Mouse (Mus musculus): ENCODE results near the gene Shd. TPM values are rescaled to one million over a fixed set of nuclear protein-coding genes. Genes with fewer than 3 reads are reported as not detected.

Gene Shd
- polyA plus RNA-seq, 1 experiment = 1.6 TPM

DNA sequence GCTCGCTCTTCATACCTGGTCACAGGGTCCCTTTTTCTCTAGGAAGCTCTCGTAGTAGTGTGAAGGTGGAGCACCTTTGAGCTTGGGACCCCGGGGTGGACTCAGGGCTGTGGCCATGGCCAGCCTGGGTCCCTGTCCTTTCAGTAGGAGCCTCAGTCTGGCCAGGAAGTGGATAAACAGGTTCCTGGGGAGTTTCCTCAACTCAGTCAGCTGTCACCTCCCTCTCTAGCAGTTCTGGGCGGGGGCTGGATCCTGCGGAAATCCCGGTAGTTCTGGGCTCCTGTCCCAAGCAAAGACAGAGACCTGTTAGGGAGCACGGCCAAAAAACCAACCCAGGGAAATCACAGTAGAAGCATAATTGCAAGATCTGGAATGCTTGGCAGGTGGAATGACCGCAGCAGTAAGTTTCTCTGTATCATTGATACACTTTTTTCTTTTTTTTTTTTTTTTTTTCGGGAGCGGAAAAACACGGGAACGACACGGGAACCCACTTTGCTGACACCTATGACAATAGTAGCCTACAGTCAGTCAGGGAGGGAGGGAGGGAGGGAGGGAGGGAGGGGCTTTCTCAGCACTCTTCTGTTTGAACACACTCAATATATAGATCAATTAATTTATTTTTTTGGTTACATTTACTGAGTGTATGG lies 35.3 kb downstream of the Shd start, which contains the start of the genes Stap2 and Mpnd:
Stap2 (minus strand) TSS at position 170 of the 647 bp plus-strand sequence.
Mpnd (plus strand) TSS at position 297 of the 647 bp plus-strand sequence.
- DNase-seq = peak; percentile 64
- WGBS = 16% methylated on average over 13 of the region's 13 CpGs
- H3K4me3 ChIP-seq (replicated peaks; ENCODE audit: extremely low read depth, low read depth, low read length) = peak within 1 kb of the TSS; percentile 72
- no peak for TF ChIP-seq CTCF (IDR thresholded peaks at IDR 0.05; ENCODE audit: insufficient read depth, low read length)
- TF ChIP-seq POLR2A (IDR thresholded peaks at IDR 0.05; ENCODE audit: borderline replicate concordance, extremely low read depth, low read depth, low read length) = peak; percentile 51; the same call in 1 of the 2 replicates
- H3K4me1 ChIP-seq (ENCODE audit: control insufficient read depth, insufficient read depth, low read length) = peaks cover 7% of the 10 kb centered on the region

- WGBS = 65% methylated on average over 10 of the region's 10 CpGs
- TF ChIP-seq POLR2A (IDR thresholded peaks at IDR 0.05; ENCODE audit: borderline replicate concordance, extremely low read depth, low read depth, low read length) = no peak
- TF ChIP-seq CTCF (IDR thresholded peaks at IDR 0.05; ENCODE audit: insufficient read depth, low read length) = no peak
- H3K4me1 ChIP-seq (ENCODE audit: control insufficient read depth, insufficient read depth, low read length) = peaks cover 11% of the 10 kb centered on the region
- DNase-seq = no peak
- no peak overlapping the region for H3K4me3 ChIP-seq (replicated peaks; ENCODE audit: extremely low read depth, low read depth, low read length)
Observed at GRCm38 (mm10) chr17:56006956-56007355, 36.7 kb downstream of the Shd start.

DNA sequence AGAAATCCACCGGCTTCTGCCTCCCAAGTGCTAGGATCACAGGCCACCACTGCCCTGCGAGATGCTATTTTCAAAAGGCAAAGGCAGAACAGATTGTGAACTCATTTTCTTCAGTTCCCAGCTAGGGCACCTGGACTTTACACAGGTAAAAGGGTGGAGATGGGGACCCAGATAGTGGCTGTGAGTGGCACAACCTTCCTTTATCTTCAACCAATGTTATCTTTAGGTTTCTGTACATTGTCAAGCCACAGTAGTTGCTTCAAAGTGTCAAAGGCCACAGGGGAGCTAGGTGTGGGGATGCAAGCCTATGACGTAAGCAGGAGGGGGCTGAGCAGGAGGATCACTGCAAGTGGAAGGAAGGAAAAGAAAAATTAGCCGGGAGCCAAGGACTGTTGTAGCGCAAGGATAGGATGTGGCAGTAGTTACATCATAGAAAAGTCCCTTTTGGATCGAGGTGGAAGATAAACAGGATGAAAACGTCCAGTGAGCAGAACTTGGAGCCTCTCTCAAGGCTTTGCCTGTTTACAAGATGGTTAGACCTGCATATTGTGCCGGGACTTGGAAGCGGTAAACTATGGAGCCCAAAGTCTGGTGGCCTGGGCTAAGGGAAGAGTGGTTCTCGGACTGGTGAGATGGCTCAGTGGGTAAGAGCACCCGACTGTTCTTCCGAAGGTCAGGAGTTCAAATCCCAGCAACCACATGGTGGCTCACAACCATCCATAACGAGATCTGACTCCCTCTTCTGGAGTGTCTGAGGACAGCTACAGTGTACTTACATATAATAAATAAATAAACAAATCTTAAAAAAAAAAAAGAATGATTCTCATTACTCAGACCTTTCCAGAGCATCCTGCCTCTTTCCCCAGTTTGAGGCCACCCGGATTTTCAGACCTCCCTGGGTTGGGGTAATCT lies 37.4 kb downstream of the Shd start:
- no peak for DNase-seq
- 16% methylated on average over 14 of the region's 14 CpGs for whole genome bisulfite sequencing
- peak overlapping the region; percentile 10 for H3K4me3 ChIP-seq (replicated peaks; ENCODE audit: extremely low read depth, low read depth, low read length)
- no peak for TF ChIP-seq POLR2A (IDR thresholded peaks at IDR 0.05; ENCODE audit: borderline replicate concordance, extremely low read depth, low read depth, low read length)
- TF ChIP-seq CTCF (IDR thresholded peaks at IDR 0.05; ENCODE audit: insufficient read depth, low read length) = no peak
- H3K4me1 ChIP-seq (ENCODE audit: control insufficient read depth, insufficient read depth, low read length) = peaks cover 11% of the 10 kb centered on the region

DNA sequence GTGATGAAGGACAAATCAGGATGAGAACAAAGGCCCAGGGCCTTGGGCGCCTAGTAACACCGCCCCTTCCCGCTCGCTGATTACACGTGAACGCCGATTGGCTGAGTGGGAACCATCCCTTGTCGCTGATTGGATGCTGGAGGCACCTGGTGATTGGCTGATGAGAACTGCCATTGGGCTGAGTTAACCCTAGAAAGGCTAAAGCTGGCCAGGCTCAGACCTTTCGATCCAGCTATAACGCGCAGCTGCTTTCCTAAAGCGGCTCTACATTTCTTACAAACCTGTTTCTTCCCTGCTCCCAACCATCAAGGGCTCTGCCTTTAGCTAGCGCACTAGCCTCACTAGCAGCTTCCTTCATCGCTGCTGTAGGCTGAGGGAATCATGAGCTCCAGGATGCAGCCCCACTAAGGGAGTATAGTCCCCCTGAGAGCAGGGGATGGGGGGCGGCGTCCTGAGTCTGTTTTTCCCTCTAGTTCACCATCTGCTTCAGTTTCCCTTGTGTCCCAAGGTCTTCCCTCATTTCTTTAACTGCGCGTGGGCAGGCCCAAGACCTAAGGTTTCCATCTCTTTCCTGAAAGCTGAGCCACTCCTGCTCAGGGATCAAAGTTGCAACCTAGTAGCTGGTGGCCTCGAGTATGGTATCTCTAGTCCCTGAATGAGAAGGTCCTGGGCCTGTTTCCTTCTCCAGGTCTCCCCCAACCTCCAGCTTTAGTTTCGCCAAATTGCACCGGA lies 38.3 kb downstream of the Shd start:
- under 1% methylated on average over 21 of the region's 21 CpGs for WGBS
- Histone ChIP-seq H3K4me1 (ENCODE audit: control insufficient read depth, insufficient read depth, low read length) (peaks cover 11% of the 10 kb centered on the region), H3K4me3 (replicated peaks; ENCODE audit: extremely low read depth, low read depth, low read length) (peak overlapping the region; percentile 82)

DNA sequence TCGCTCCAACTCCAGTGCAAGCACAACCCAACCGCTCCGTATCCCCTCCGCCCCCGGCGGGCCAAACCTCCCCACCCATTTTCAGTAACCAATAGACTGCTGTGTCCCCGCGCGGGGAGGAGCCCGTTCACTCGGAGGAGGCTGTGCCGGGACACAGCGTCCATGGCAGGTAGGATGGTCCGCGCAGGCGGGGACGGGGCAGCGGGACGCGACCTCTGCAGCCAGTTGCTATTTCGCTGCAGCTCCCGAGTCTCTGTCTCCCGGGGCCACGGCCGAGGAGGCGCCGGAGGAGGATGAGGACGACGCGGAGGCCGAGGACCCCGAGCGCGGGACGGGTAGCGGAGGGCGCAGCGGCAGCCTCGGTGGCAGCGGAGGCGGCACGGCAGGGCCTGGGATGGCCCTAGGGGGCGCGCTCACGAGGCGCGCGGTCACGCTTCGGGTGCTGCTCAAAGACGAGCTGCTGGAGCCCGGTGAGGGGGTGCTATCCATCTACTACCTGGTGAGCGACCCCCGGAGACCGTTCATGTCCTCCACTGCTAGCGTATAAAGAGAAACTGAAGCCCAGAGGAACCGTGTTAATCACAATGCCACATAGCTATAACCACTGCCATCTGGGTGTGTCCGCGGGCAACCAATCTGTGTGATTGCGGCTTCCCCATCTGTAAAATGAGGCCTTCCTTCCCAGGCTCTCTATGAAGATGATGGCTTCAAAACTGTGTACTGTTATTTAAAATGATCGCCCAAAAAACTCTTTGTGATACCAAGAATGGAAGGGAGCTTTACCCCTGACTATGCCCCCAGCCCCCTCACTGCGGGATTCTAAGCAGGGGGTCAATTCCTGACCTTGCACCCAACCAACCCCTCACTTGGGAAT lies 39.1 kb downstream of the Shd start:
- Histone ChIP-seq H3K4me3 (replicated peaks; ENCODE audit: extremely low read depth, low read depth, low read length) (peak overlapping the region; percentile 82), H3K4me1 (ENCODE audit: control insufficient read depth, insufficient read depth, low read length) (peaks cover 11% of the 10 kb centered on the region)
- TF ChIP-seq CTCF (IDR thresholded peaks at IDR 0.05; ENCODE audit: insufficient read depth, low read length) (no peak), POLR2A (IDR thresholded peaks at IDR 0.05; ENCODE audit: borderline replicate concordance, extremely low read depth, low read depth, low read length) (peak; percentile 84)
- WGBS = 1% methylated on average over 60 of the region's 62 CpGs
- DNase-seq = peak; percentile 90

More for the DNA sequence above, 38.3 kb downstream of the Shd start:
- TF ChIP-seq POLR2A (IDR thresholded peaks at IDR 0.05; ENCODE audit: borderline replicate concordance, extremely low read depth, low read depth, low read length) = peak; percentile 41; the same call in 1 of the 2 replicates
- TF ChIP-seq CTCF (IDR thresholded peaks at IDR 0.05; ENCODE audit: insufficient read depth, low read length) = no peak
- DNase-seq = peak; percentile 84

GRCm38 (mm10) chr17:56009962-56010240 lies 39.6 kb downstream of the Shd start:
- DNase-seq = no peak
- H3K4me3 ChIP-seq (replicated peaks; ENCODE audit: extremely low read depth, low read depth, low read length) = no peak overlapping the region
- no peak for TF ChIP-seq CTCF (IDR thresholded peaks at IDR 0.05; ENCODE audit: insufficient read depth, low read length)
- TF ChIP-seq POLR2A (IDR thresholded peaks at IDR 0.05; ENCODE audit: borderline replicate concordance, extremely low read depth, low read depth, low read length) = no peak
- H3K4me1 ChIP-seq (ENCODE audit: control insufficient read depth, insufficient read depth, low read length) = peaks cover 11% of the 10 kb centered on the region
- WGBS = 25% methylated on average over 2 of the region's 2 CpGs

- H3K4me3 ChIP-seq (replicated peaks; ENCODE audit: extremely low read depth, low read depth, low read length) = no peak overlapping the region
- 56% methylated on average over 14 of the region's 14 CpGs for WGBS
- TF ChIP-seq POLR2A (IDR thresholded peaks at IDR 0.05; ENCODE audit: borderline replicate concordance, extremely low read depth, low read depth, low read length) (no peak), CTCF (IDR thresholded peaks at IDR 0.05; ENCODE audit: insufficient read depth, low read length) (no peak)
- no peak for DNase-seq
- peaks cover 11% of the 10 kb centered on the region for H3K4me1 ChIP-seq (ENCODE audit: control insufficient read depth, insufficient read depth, low read length)
Observed at GRCm38 (mm10) chr17:56010255-56010654, 40.0 kb downstream of the Shd start.

- H3K4me1 ChIP-seq (ENCODE audit: control insufficient read depth, insufficient read depth, low read length) = peaks cover 11% of the 10 kb centered on the region
- DNase-seq = peak; percentile 86
- whole genome bisulfite sequencing = 6% methylated on average over 9 of the region's 9 CpGs
- H3K4me3 ChIP-seq (replicated peaks; ENCODE audit: extremely low read depth, low read depth, low read length) = no peak overlapping the region
- peak; percentile 97 for TF ChIP-seq CTCF (IDR thresholded peaks at IDR 0.05; ENCODE audit: insufficient read depth, low read length)
- no peak for TF ChIP-seq POLR2A (IDR thresholded peaks at IDR 0.05; ENCODE audit: borderline replicate concordance, extremely low read depth, low read depth, low read length)
Observed at GRCm38 (mm10) chr17:56010681-56011080, 40.4 kb downstream of the Shd start.
